Mouse (Mus musculus) stomach, embryonic 15.5 days (tissue): Measurements from ENCODE around the gene Pin1. TPM values are rescaled to one million over a fixed set of nuclear protein-coding genes. Genes with fewer than 3 reads are reported as not detected.
"Not testable (repeated sequence)": the region's sequence is repeated elsewhere in the genome, so short reads cannot be mapped to it uniquely, and the experiment has no call there.

Experiments used
- ATAC-seq: fragments of 200-750 bp; cut with Nextera tagmentation; 2 replicates; pipeline ENCODE4 v1.8.0; 2017; ENCODE audit warnings: low read depth, moderate number of reproducible peaks, moderate TSS enrichment; ENCODE audit not compliant: insufficient read depth, low FRiP score
- H3K27ac ChIP-seq: fragments of 300-500 bp; sonication (generic); 2 replicates; pipeline ENCODE4 v1.5.1; 2015; ENCODE audit warnings: mild to moderate bottlenecking, inconsistent platforms
- H3K27me3 ChIP-seq: fragments of 300-500 bp; sonication (generic); replicated peaks from 2 replicates; pipeline ENCODE4 v1.6.1; 2015; ENCODE audit warnings: inconsistent platforms
- H3K36me3 ChIP-seq: fragments of 300-500 bp; sonication (generic); 2 replicates; pipeline ENCODE4 v1.6.1; 2015; ENCODE audit warnings: inconsistent platforms
- H3K4me1 ChIP-seq: fragments of 300-500 bp; sonication (generic); 2 replicates; pipeline ENCODE4 v1.6.1; 2015; ENCODE audit warnings: inconsistent platforms
- H3K4me2 ChIP-seq: fragments of 300-500 bp; sonication (generic); 2 replicates; pipeline ENCODE4 v1.6.1; 2015; ENCODE audit warnings: mild to moderate bottlenecking, inconsistent platforms
- H3K4me3 ChIP-seq: fragments of 300-500 bp; sonication (generic); replicated peaks from 2 replicates; pipeline ENCODE4 v1.5.1; 2015; ENCODE audit warnings: inconsistent platforms
- H3K9ac ChIP-seq: fragments of 300-500 bp; sonication (generic); 2 replicates; pipeline ENCODE4 v1.6.1; 2015; ENCODE audit warnings: inconsistent platforms
- H3K9me3 ChIP-seq: fragments of 300-500 bp; sonication (generic); 2 replicates; pipeline ENCODE4 v1.6.1; 2016; ENCODE audit warnings: inconsistent platforms
- WGBS: fragments of 180-500 bp; shearing (Covaris S2); methylation state at CpG from one replicate; pipeline ENCODE4 v1.1.7; 2015; 5-methylcytosine and 5-hydroxymethylcytosine counted together
- polyA plus RNA-seq: library from polyadenylated mRNA; unstranded; fragments of >200 nt; fragmentation: Nextera tagmentation; extraction: Ambion mirVana; gene quantifications from 2 replicates; pipeline ENCODE4 v1.2.1, GENCODE M21; 2015

Pin1 gene
- polyA plus RNA-seq, result 44.2 and 45.5 TPM in 2 replicates

DNA sequence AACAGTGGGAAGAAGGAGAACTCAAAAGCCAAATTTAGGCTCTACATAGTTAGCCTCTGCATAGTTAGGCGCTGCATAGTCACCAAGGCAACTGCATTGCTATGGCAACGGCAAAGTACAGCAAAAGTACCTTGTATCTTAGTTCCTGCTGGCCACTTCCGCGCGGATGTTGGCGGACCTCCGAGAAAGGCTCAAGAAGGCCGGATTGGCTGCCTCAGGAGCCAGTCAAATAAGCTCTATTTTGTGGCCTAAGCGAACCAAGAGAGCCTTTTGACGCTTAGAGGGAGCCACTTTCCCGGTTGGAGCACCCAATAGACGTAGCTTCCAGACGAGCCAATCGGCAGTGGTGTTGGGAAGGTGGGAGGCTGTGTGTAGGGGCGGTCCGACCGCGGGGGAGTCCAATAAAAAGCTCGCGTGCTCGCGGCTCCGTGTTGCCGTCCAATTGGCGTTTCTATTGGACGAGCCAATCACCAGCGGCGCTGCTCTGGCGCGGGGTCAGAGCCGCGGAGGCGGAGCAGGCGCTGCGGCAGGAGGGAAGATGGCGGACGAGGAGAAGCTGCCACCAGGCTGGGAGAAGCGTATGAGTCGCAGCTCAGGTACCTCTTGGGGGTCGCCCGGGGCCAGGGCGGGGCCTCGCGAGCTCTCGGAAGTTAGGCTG lies at the start of gene Pin1:
TSS of gene Pin1 (plus strand) at position 494 of the 658 bp plus-strand sequence.
- WGBS, result under 1% methylated on average over 45 of the region's 45 CpGs
- peak; percentile 100 for ATAC-seq
- Histone ChIP-seq H3K4me3 (peak within 1 kb of the TSS; percentile 97), H3K9ac (peak within 1 kb of the TSS; percentile 84), H3K9me3 (no peaks in the 10 kb centered on the region), H3K27me3 (no peaks in the 10 kb centered on the region), H3K27ac (peak within 1 kb of the TSS; percentile 26; the same call in 1 of the 2 replicates), H3K4me1 (peaks cover 29% of the 10 kb centered on the region), H3K4me2 (peak within 1 kb of the TSS; percentile 71), H3K36me3 (peaks cover 21% of the 10 kb centered on the region; the same call in 1 of the 2 replicates)

DNA sequence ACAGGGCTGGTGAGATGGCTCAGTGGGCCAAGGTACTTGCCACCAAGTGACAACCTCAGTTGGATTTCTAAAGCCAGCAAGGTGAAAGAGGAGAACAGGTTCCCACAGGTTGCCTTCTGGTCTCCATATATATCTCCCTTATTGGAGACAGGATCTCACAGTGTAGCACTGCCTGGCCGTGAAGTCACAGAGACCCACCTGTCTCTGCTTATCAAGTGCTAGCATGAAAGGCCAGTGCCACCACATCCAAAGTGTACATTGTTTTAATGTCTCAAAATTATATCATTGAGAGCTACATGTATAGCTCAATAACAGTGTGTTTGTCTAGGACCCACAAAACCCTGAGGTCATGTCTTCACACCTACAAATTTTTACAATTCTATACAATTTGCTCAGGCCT lies 45.6 kb upstream of the Pin1 start:
- H3K9me3 ChIP-seq, result no peaks in the 10 kb centered on the region
- no peak overlapping the region for H3K4me3 ChIP-seq
- peaks cover 6% of the 10 kb centered on the region for H3K36me3 ChIP-seq
- no peak overlapping the region for H3K9ac ChIP-seq
- ATAC-seq, result no peak
- no peak overlapping the region for H3K27ac ChIP-seq
- H3K4me1 ChIP-seq, result no peaks in the 10 kb centered on the region
- H3K27me3 ChIP-seq, result no peaks in the 10 kb centered on the region
- WGBS, result 86% methylated on average over 1 of the region's 1 CpGs
- H3K4me2 ChIP-seq, result peak overlapping the region; percentile 65; the same call in 1 of the 2 replicates

DNA sequence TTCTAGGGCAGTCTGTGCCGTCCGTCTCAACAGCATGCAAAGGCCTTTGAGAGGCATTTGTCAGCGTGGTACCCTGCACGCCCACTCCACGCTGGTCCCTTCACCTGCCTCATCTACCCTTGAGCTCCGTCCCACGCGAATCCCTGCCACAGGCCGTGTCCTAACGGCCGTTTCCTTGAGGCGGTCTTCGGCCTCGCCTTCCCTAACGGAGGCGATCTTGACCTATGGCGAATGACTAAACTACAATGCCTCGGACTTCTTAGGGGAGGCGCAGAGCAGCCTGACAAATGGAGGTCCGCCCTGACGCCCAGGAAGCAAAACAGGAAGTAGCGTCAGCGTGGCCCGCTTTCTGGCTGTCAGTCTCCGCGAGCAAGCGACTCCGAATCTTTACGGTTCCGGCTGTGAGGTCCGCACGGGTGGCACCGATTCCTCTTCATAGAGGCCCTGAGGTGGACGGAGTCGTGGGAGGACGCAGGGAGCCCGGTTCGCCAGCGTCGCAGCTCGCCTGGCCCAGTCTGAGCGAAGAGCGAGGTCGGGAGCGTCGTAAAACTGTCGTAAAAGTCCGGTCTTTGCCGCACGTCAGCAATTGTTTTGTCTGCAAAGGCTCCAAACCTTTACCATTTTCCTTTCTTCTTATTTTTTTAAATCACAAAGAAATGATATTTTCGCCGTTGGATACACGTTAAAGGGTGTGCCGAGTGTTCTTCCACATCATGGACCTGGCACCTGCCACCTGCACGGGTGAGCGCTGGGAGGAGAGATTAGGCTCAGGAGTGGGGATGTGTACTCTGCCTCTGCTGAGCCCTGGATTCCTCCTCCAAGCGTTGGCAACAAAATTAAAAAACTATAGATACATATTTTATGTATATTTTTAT lies 44.6 kb upstream of the Pin1 start:
- peak overlapping the region; percentile 65 for H3K4me2 ChIP-seq
- no peaks in the 10 kb centered on the region for H3K27me3 ChIP-seq
- no peaks in the 10 kb centered on the region for H3K9me3 ChIP-seq
- no peaks in the 10 kb centered on the region for H3K4me1 ChIP-seq
- ATAC-seq, result peak; percentile 88
- peaks cover 6% of the 10 kb centered on the region for H3K36me3 ChIP-seq
- H3K27ac ChIP-seq, result peak overlapping the region; percentile 93
- under 1% methylated on average over 57 of the region's 57 CpGs for WGBS
- H3K4me3 ChIP-seq, result peak overlapping the region; percentile 61
- H3K9ac ChIP-seq, result peak overlapping the region; percentile 74

DNA sequence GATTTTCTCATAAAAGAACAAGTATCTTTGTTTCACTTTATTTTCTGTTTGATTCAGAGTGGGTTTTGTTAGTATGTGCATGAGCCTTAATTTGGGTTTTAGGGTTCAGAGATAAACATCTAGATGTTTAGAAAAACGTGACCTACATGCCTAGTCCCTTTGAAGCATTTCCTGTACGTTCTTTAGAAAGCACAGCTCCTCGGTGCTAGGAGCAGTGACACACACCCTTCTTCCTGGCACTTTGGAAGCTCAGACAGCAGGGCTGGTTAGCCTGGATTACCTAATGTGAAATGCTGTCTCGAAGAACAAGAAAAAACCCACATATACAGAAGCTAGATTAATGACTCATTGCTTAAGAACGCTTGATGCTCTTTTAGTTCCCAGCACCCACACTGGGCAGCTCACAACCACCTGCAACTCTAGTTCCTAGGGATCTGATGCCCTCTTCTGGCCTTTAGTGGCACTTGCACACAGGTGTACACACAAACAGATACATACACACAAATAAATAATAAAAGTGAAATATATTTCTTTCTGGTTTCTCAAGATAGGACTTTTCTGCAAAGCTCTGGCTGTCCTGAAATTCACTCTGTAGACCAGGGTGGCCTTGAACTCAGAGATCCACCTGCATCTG lies 41.9 kb upstream of the Pin1 start:
- Histone ChIP-seq H3K9me3 (no peaks in the 10 kb centered on the region), H3K4me2 (no peak overlapping the region), H3K27ac (no peak overlapping the region), H3K9ac (no peak overlapping the region), H3K27me3 (no peaks in the 10 kb centered on the region), H3K4me3 (no peak overlapping the region), H3K4me1 (no peaks in the 10 kb centered on the region), H3K36me3 (peaks cover 6% of the 10 kb centered on the region)
- no peak for ATAC-seq
- WGBS, result 90% methylated on average over 5 of the region's 5 CpGs

DNA sequence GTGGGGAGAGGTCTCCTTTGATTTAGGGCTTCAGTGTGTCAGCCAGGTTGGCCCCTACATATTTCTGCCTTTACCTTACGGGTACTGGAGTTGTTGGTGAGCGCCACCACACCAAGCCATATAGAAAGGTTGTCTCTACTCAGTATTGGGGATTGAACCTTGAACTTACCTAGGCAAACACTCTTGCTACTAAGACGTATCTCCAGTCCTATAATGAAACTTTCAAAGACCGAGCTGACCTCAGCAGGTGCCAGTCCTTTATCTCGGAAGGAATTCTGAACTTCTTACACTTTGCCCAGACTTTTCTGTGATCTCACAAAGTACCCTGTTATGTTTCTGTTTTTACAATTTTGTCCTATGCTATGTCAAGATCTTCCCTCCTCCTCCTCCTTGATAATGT lies 39.9 kb upstream of the Pin1 start:
- Histone ChIP-seq H3K9ac (no peak overlapping the region), H3K4me2 (no peak overlapping the region), H3K27me3 (no peaks in the 10 kb centered on the region), H3K27ac (no peak overlapping the region), H3K4me3 (no peak overlapping the region), H3K4me1 (no peaks in the 10 kb centered on the region), H3K36me3 (peaks cover 6% of the 10 kb centered on the region), H3K9me3 (no peaks in the 10 kb centered on the region)
- WGBS, result 74% methylated on average over 5 of the region's 5 CpGs
- ATAC-seq, result no peak

DNA sequence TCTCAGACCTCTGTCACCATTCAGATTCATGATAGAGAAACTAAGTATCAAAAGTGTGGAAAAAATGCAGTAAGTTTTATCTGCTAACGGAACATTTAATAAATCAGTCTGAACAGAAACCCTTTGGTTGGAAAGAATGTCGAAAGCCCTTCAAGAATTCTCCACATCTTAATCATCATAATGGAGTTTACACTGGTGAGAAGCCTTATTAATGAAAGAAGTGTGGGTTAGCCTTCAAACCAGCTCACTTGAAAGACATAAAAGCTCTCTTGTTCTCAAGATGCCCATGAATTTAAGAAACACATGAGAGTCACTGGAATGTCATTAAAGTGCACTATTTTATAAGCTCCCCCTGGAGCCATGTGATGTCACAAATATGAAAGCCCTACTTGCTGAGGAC lies 35.2 kb upstream of the Pin1 start:
- no peak overlapping the region for H3K27ac ChIP-seq
- H3K36me3 ChIP-seq, result no peaks in the 10 kb centered on the region
- H3K27me3 ChIP-seq, result no peaks in the 10 kb centered on the region
- ATAC-seq, result no peak
- no peak overlapping the region for H3K9ac ChIP-seq
- H3K4me1 ChIP-seq, result no peaks in the 10 kb centered on the region
- H3K4me2 ChIP-seq, result no peak overlapping the region
- H3K9me3 ChIP-seq, result no peaks in the 10 kb centered on the region
- H3K4me3 ChIP-seq, result no peak overlapping the region
- 90% methylated on average over 2 of the region's 2 CpGs for WGBS

DNA sequence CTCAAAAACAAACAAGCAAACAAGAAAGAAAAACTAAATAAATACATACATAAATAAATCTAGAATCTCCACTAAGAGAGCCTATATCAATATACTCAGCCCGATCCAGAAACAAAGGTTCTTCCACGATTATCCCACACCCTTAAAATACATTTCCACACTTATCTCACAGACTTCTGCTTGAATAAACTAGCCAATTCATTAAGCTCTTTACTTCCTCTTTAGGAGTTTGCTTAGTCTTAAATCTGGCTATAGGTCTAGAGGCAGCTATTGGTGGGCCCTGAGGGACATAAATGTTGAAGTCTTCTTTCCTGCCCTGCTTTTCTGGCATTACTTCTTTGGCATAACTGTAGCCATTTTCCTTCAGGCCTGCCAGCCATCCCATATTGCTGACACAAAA lies 20.6 kb upstream of the Pin1 start:
- H3K9me3 ChIP-seq, result no peaks in the 10 kb centered on the region
- ATAC-seq, result no peak
- no peaks in the 10 kb centered on the region for H3K36me3 ChIP-seq
- H3K4me1 ChIP-seq, result no peaks in the 10 kb centered on the region
- no peak overlapping the region for H3K27ac ChIP-seq
- H3K4me3 ChIP-seq, result no peak overlapping the region
- H3K9ac ChIP-seq, result no peak overlapping the region
- 81% methylated on average over 2 of the region's 2 CpGs for WGBS
- H3K4me2 ChIP-seq, result no peak overlapping the region
- H3K27me3 ChIP-seq, result no peaks in the 10 kb centered on the region

DNA sequence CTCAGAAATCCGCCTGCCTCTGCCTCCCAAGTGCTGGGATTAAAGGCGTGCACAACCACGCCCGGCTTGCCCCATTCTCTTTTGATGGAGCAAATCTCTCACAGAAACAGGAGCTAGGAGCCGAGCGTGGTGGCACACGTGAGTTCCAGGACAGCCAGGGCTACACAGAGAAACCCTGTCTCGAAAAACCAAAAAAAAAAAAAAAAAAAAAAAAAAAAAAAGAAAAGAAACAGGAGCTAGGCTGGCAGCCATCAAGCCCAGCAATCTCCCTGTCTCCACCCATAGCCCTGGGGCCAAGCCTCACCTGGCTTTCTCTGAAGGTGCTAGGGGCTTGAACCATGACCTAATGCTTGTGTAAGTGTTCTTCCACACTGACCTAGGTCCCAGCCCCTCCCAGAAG lies 16.2 kb upstream of the Pin1 start:
- H3K4me2 ChIP-seq, ATAC-seq, H3K4me3 ChIP-seq, H3K4me1 ChIP-seq, H3K27ac ChIP-seq, H3K9ac ChIP-seq, H3K27me3 ChIP-seq, H3K9me3 ChIP-seq: not testable (repeated sequence)
- peaks cover 10% of the 10 kb centered on the region; the same call in 1 of the 2 replicates for H3K36me3 ChIP-seq
- WGBS, result 94% methylated on average over 8 of the region's 8 CpGs

DNA sequence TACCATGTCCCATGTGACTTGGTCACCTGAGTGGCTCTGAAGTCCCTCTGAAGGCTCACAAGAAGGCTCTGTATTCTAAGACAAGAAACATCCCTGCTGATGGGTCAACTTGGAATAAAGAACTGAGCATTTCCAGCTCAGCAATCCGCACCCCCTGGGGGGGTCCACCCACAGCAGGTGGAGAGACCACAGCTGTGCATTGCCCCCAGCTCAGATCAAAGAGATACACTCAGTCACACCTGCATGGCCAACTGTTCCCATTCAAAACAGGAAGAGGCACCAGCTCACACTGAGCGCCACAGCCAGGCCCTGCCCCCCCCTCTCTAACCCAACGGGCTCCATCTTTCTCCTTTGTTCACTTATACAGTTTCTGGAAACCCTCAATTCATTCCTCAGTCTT lies 15.6 kb upstream of the Pin1 start:
- Histone ChIP-seq H3K4me1 (peaks cover 2% of the 10 kb centered on the region), H3K9ac (no peak overlapping the region), H3K27ac (no peak overlapping the region), H3K9me3 (no peaks in the 10 kb centered on the region), H3K36me3 (peaks cover 10% of the 10 kb centered on the region; the same call in 1 of the 2 replicates), H3K4me3 (no peak overlapping the region), H3K27me3 (no peaks in the 10 kb centered on the region), H3K4me2 (no peak overlapping the region)
- ATAC-seq, result peak; percentile 51
- WGBS, result 78% methylated on average over 3 of the region's 3 CpGs

DNA sequence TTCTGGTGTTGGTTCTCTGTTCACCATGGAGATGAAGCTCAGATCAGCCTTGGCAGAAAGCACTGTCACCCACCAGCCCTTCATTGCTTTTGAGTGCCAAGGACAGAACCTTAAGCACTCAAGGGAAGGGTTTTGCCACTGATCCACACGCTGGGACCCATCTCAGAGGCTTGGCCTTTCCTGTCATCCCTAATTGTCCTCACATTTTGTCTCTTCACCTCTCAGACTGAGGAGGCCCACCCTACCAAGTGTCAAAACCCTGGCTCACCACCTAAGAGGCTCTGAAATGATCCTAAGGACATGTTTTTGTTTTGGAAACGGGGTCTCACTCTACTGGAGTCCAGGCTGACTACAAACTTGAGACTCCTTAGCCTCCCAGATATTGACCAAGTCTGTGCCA lies 15.1 kb upstream of the Pin1 start:
- ATAC-seq, result no peak
- Histone ChIP-seq H3K27ac (no peak overlapping the region), H3K9ac (no peak overlapping the region), H3K27me3 (no peaks in the 10 kb centered on the region), H3K36me3 (peaks cover 10% of the 10 kb centered on the region; the same call in 1 of the 2 replicates), H3K9me3 (no peaks in the 10 kb centered on the region), H3K4me2 (no peak overlapping the region), H3K4me1 (peaks cover 6% of the 10 kb centered on the region), H3K4me3 (no peak overlapping the region)
- 85% methylated on average over 2 of the region's 2 CpGs for WGBS

DNA sequence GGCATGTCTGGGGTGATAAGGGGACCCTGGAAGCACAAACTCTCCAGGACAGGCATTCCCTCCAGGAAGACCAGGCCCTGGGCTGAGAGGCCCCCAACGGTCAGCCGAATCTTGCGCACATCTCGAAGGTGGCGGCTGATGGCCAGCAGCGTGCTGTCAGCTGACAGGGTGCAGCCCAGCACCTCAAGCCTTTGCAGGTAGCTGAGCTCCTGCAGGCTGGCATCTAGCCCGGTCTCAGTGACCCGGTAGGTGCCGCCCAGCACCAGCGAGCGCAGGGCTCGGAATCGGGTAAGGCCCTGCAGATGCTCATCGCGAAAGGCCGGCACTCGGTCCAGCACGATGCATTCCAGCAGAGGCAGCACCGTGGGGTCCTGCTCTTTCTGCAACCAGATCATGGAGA lies 13.3 kb upstream of the Pin1 start:
- no peak overlapping the region for H3K4me3 ChIP-seq
- H3K27me3 ChIP-seq, result no peaks in the 10 kb centered on the region
- H3K4me1 ChIP-seq, result peaks cover 8% of the 10 kb centered on the region
- 95% methylated on average over 19 of the region's 19 CpGs for WGBS
- H3K9me3 ChIP-seq, result no peaks in the 10 kb centered on the region
- no peak overlapping the region for H3K27ac ChIP-seq
- no peak overlapping the region for H3K4me2 ChIP-seq
- H3K36me3 ChIP-seq, result peaks cover 10% of the 10 kb centered on the region; the same call in 1 of the 2 replicates
- H3K9ac ChIP-seq, result no peak overlapping the region
- ATAC-seq, result no peak

DNA sequence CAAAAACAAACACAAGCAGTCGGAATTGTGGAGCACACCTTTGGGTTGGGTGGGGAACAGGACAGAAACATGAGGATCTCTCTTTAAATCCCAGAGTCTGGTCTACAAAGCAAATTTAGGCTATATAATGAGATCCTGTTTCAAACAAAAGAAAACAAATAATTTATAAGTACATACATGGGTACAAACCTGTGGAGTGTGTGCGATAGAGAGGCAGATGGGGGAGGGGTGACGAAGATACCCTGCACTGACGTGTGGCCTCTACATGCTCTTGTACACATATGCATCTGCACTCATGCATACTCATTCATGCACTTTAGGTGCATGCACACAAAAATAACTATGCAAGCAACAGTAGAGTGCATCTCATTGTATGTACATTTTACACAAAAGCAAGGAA lies 12.4 kb upstream of the Pin1 start:
- 90% methylated on average over 4 of the region's 4 CpGs for WGBS
- Histone ChIP-seq H3K4me2 (no peak overlapping the region), H3K4me3 (no peak overlapping the region)

More for the DNA sequence above, 12.4 kb upstream of the Pin1 start:
- peaks cover 10% of the 10 kb centered on the region; the same call in 1 of the 2 replicates for H3K36me3 ChIP-seq
- H3K27me3 ChIP-seq, result no peaks in the 10 kb centered on the region
- H3K4me1 ChIP-seq, result peaks cover 13% of the 10 kb centered on the region
- no peaks in the 10 kb centered on the region for H3K9me3 ChIP-seq
- H3K9ac ChIP-seq, result no peak overlapping the region
- no peak for ATAC-seq
- H3K27ac ChIP-seq, result no peak overlapping the region
